Mouse (Mus musculus) MEL (cell line): ENCODE results near the gene Cyp2e1. TPM values are rescaled to one million over a fixed set of nuclear protein-coding genes. Genes with fewer than 3 reads are reported as not detected.

Source experiments
- DNase-seq: peaks from one replicate; pipeline ENCODE4 v3.0.0; 2011; ENCODE audit warnings: low read depth, low spot score
- H3K27ac ChIP-seq: 2 replicates; pipeline ENCODE4 v1.5.1; 2012; ENCODE audit warnings: low read depth, mild to moderate bottlenecking, control low read depth, low read length, moderate library complexity; ENCODE audit not compliant: control insufficient read depth
- H3K27me3 ChIP-seq, 2 experiments: fragments of 150-350 bp in 1 of 2; sonication (generic) in 1 of 2; 2 replicates each; pipeline ENCODE4 v1.6.1; 2012; ENCODE audit warnings: low read length in 2 of 2, mild to moderate bottlenecking in 2 of 2, improper control_type of control experiment in 1 of 2, moderate library complexity in 1 of 2; ENCODE audit not compliant: insufficient read depth in 2 of 2, control insufficient read depth in 1 of 2
- H3K36me3 ChIP-seq, 2 experiments: 2 replicates each; pipeline ENCODE4 v1.6.1; 2012 to 2014; ENCODE audit warnings: low read length in 2 of 2, improper control_type of control experiment in 1 of 2, inconsistent platforms in 1 of 2, mild to moderate bottlenecking in 1 of 2; ENCODE audit not compliant: insufficient read depth in 2 of 2, control insufficient read depth in 1 of 2
- H3K4me1 ChIP-seq, 2 experiments: fragments of 150-350 bp in 1 of 2; sonication (generic) in 1 of 2; 2 replicates each; pipeline ENCODE4 v1.6.1; 2012; ENCODE audit warnings: low read length in 2 of 2, improper control_type of control experiment in 1 of 2, mild to moderate bottlenecking in 1 of 2; ENCODE audit not compliant: insufficient read depth in 2 of 2, control insufficient read depth in 1 of 2
- H3K4me3 ChIP-seq, 2 experiments: fragments of 150-350 bp in 1 of 2; sonication (generic) in 1 of 2; 2 replicates each; pipeline ENCODE4 v1.5.1; 2012; ENCODE audit warnings: low read depth in 2 of 2, low read length in 2 of 2, mild to moderate bottlenecking in 2 of 2, moderate library complexity in 2 of 2, control low read depth in 1 of 2, improper control_type of control experiment in 1 of 2; ENCODE audit not compliant: control insufficient read depth in 1 of 2, insufficient read depth in 1 of 2
- H3K79me2 ChIP-seq: 2 replicates; pipeline ENCODE4 v1.6.1; 2012; ENCODE audit warnings: mild to moderate bottlenecking, low read length, moderate library complexity; ENCODE audit not compliant: control insufficient read depth, poor library complexity, insufficient read depth
- H3K9ac ChIP-seq: 2 replicates; pipeline ENCODE4 v1.6.1; 2012; ENCODE audit warnings: low read depth, mild to moderate bottlenecking, control low read depth, low read length, moderate library complexity; ENCODE audit not compliant: control insufficient read depth, poor library complexity, severe bottlenecking
- H3K9me3 ChIP-seq: fragments of 150-350 bp; sonication (generic); replicated peaks from 2 replicates; pipeline ENCODE4 v1.6.1; 2012; ENCODE audit warnings: mild to moderate bottlenecking, low read length, improper control_type of control experiment, moderate library complexity; ENCODE audit not compliant: insufficient read depth
- BHLHE40 ChIP-seq: IDR thresholded peaks from 2 replicates; pipeline ENCODE4 v1.6.1; 2012; ENCODE audit warnings: low read depth, mild to moderate bottlenecking, inconsistent platforms, low read length, improper control_type of control experiment, borderline replicate concordance
- CTCF ChIP-seq, 3 experiments: IDR thresholded peaks in 2 of 3; conservative IDR thresholded peaks in 1 of 3; 2 replicates each; pipeline ENCODE4 v1.5.1; 2011 to 2012; ENCODE audit warnings: low read length in 3 of 3, low read depth in 2 of 3, mild to moderate bottlenecking in 2 of 3, improper control_type of control experiment in 1 of 3, inconsistent platforms in 1 of 3, mixed read lengths in 1 of 3, moderate library complexity in 1 of 3; ENCODE audit not compliant: control insufficient read depth in 1 of 3, insufficient read depth in 1 of 3, poor library complexity in 1 of 3, severe bottlenecking in 1 of 3
- EP300 ChIP-seq, 2 experiments: IDR thresholded peaks; 2 replicates each; pipeline ENCODE4 v1.6.1; 2011; ENCODE audit warnings: improper control_type of control experiment in 2 of 2, low read length in 2 of 2, low read depth in 1 of 2, mild to moderate bottlenecking in 1 of 2
- ETS1 ChIP-seq: IDR thresholded peaks from 2 replicates; pipeline ENCODE4 v1.6.1; 2012; ENCODE audit warnings: low read depth, mild to moderate bottlenecking, inconsistent platforms, low read length, improper control_type of control experiment, moderate library complexity
- GATA1 ChIP-seq: IDR thresholded peaks from 2 replicates; pipeline ENCODE4 v1.6.1; 2011; ENCODE audit warnings: low read depth, low read length, improper control_type of control experiment
- HCFC1 ChIP-seq: IDR thresholded peaks from 2 replicates; pipeline ENCODE4 v1.6.1; 2012; ENCODE audit warnings: low read depth, mild to moderate bottlenecking, inconsistent platforms, low read length, improper control_type of control experiment, moderate library complexity
- JUND ChIP-seq: IDR thresholded peaks from 2 replicates; pipeline ENCODE4 v1.6.1; 2011; ENCODE audit warnings: low read depth, mild to moderate bottlenecking, improper control_type of control experiment, low read length
- MAFK ChIP-seq: IDR thresholded peaks from 2 replicates; pipeline ENCODE4 v1.6.1; 2011; ENCODE audit warnings: low read depth, mild to moderate bottlenecking, low read length, improper control_type of control experiment, borderline replicate concordance
- MAZ ChIP-seq: IDR thresholded peaks from 2 replicates; pipeline ENCODE4 v1.6.1; 2012; ENCODE audit warnings: low read depth, mild to moderate bottlenecking, inconsistent platforms, low read length, improper control_type of control experiment
- MXI1 ChIP-seq: IDR thresholded peaks from 2 replicates; pipeline ENCODE4 v1.6.1; 2011; ENCODE audit warnings: mild to moderate bottlenecking, low read depth, low read length, improper control_type of control experiment
- MYC ChIP-seq: IDR thresholded peaks from 2 replicates; pipeline ENCODE4 v1.6.1; 2011; ENCODE audit warnings: low read depth, mild to moderate bottlenecking, low read length, improper control_type of control experiment, moderate library complexity
- POLR2A ChIP-seq, 2 experiments: IDR thresholded peaks; 2 replicates each; pipeline ENCODE4 v1.6.1; 2011 to 2012; ENCODE audit warnings: low read length in 2 of 2, mild to moderate bottlenecking in 2 of 2, control low read depth in 1 of 2, improper control_type of control experiment in 1 of 2, low read depth in 1 of 2, moderate library complexity in 1 of 2; ENCODE audit not compliant: control insufficient read depth in 1 of 2, insufficient read depth in 1 of 2, poor library complexity in 1 of 2
- POLR2AphosphoS2 ChIP-seq: IDR thresholded peaks from 2 replicates; pipeline ENCODE4 v1.6.1; 2011; ENCODE audit warnings: low read length, improper control_type of control experiment
- POLR2AphosphoS5 ChIP-seq: IDR thresholded peaks from 2 replicates; pipeline ENCODE4 v1.6.1; 2012; ENCODE audit warnings: low read depth, borderline replicate concordance, mild to moderate bottlenecking, inconsistent platforms, low read length, moderate library complexity, mixed read lengths
- RAD21 ChIP-seq: IDR thresholded peaks from 2 replicates; pipeline ENCODE4 v1.6.1; 2011; ENCODE audit warnings: mild to moderate bottlenecking, low read depth, low read length, improper control_type of control experiment
- RCOR1 ChIP-seq: IDR thresholded peaks from 2 replicates; pipeline ENCODE4 v1.6.1; 2012; ENCODE audit warnings: low read depth, mild to moderate bottlenecking, inconsistent platforms, low read length, improper control_type of control experiment
- SIN3A ChIP-seq: IDR thresholded peaks from 2 replicates; pipeline ENCODE4 v1.6.1; 2012; ENCODE audit warnings: low read length, improper control_type of control experiment, inconsistent platforms
- SMC3 ChIP-seq: IDR thresholded peaks from 2 replicates; pipeline ENCODE4 v1.6.1; 2011; ENCODE audit warnings: low read depth, low read length, improper control_type of control experiment
- TAL1 ChIP-seq: IDR thresholded peaks from 2 replicates; pipeline ENCODE4 v1.6.1; 2012; ENCODE audit warnings: mild to moderate bottlenecking, inconsistent platforms, low read length, moderate library complexity, mixed read lengths
- TCF12 ChIP-seq: IDR thresholded peaks from 2 replicates; pipeline ENCODE4 v1.6.1; 2014; ENCODE audit warnings: low read depth, mild to moderate bottlenecking, inconsistent platforms, low read length, improper control_type of control experiment, moderate library complexity
- UBTF ChIP-seq: IDR thresholded peaks from 2 replicates; pipeline ENCODE4 v1.6.1; 2012; ENCODE audit warnings: low read depth, mild to moderate bottlenecking, inconsistent platforms, low read length, improper control_type of control experiment, moderate library complexity, borderline replicate concordance; ENCODE audit not compliant: insufficient read depth
- USF1 ChIP-seq: IDR thresholded peaks from 2 replicates; pipeline ENCODE4 v1.6.1; 2014; ENCODE audit warnings: low read depth, mild to moderate bottlenecking, inconsistent platforms, low read length, improper control_type of control experiment, moderate library complexity
- ZC3H11A ChIP-seq: IDR thresholded peaks from 2 replicates; pipeline ENCODE4 v1.6.1; 2012; ENCODE audit warnings: low read depth, mild to moderate bottlenecking, inconsistent platforms, low read length, improper control_type of control experiment
- polyA plus RNA-seq, 2 experiments: library from polyadenylated mRNA; stranded (reverse) in 1 of 2; unstranded in 1 of 2; fragments of >175 nt in 1 of 2; fragments of >200 nt in 1 of 2; gene quantifications; 2 replicates each; pipeline versions ENCODE4 v1.2.1 to v1.2.4; 2012; ENCODE audit warnings: low replicate concordance in 2 of 2, low read depth in 1 of 2; ENCODE audit not compliant: insufficient read length in 2 of 2, insufficient read depth in 1 of 2, missing spikeins in 1 of 2
- total RNA-seq: library from RNA; depleted of rRNA; stranded (reverse); fragments of 300-350 nt; gene quantifications from 2 replicates; pipeline ENCODE4 v1.2.3, GENCODE M21; 2012

Cyp2e1 gene
- total and polyA plus RNA-seq, 3 experiments: not detected

DNA sequence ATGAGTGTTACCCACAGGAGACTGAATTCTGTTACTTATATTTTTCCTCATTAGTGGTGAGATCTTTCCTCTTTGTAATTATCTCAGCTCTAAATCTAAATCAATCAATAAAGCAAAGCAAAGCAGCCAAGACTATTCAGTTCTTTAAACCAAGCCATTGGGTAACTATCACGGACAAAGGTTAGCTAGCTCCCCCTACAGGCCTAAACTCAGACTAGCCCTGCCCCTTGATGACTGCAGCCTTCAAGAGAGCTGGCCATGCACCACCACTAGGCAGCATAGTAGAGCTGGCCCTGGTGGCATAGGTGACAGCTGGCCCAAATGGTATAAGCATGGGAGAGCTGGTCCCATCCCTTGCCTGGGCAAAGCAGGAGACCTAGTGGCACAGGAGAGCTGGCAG is 42.2 kb downstream of the Cyp2e1 start:
- Histone ChIP-seq H3K9ac (no peak overlapping the region), H3K4me1 (no peaks in the 10 kb centered on the region), H3K27ac (no peak overlapping the region), H3K36me3 (no peaks in the 10 kb centered on the region), H3K4me3 (no peak overlapping the region), H3K9me3 (no peaks in the 10 kb centered on the region), H3K79me2 (no peaks in the 10 kb centered on the region), H3K27me3 (no peaks in the 10 kb centered on the region; a peak in 2 of 4 replicates)
- peak; percentile 69 for DNase-seq
- TF ChIP-seq ZC3H11A: peak; percentile 44
- TF ChIP-seq SMC3: peak; percentile 73
- TF ChIP-seq POLR2AphosphoS5: no peak
- no peak for TF ChIP-seq HCFC1
- no peak for TF ChIP-seq USF1
- no peak for TF ChIP-seq RCOR1
- no peak for TF ChIP-seq TAL1
- TF ChIP-seq TCF12: no peak
- TF ChIP-seq GATA1: no peak
- no peak for TF ChIP-seq BHLHE40
- peak; percentile 70 to 90 (median 75) for TF ChIP-seq CTCF (IDR thresholded peaks at IDR 0.05 in 2 of 3, conservative IDR thresholded peaks at IDR 0.05 in 1 of 3; ENCODE audit: control insufficient read depth in 1 of 3, insufficient read depth in 1 of 3, low read depth in 2 of 3, low read length in 3 of 3, poor library complexity in 1 of 3, severe bottlenecking in 1 of 3)
- no peak for TF ChIP-seq POLR2AphosphoS2
- no peak for TF ChIP-seq MAZ
- peak; percentile 70 for TF ChIP-seq RAD21
- no peak for TF ChIP-seq POLR2A (IDR thresholded peaks at IDR 0.05; ENCODE audit: control insufficient read depth in 1 of 2, insufficient read depth in 1 of 2, low read depth in 1 of 2, low read length in 2 of 2, poor library complexity in 1 of 2)
- no peak for TF ChIP-seq SIN3A
- TF ChIP-seq MYC: no peak
- TF ChIP-seq MXI1: no peak
- TF ChIP-seq JUND: no peak
- no peak for TF ChIP-seq ETS1

DNA sequence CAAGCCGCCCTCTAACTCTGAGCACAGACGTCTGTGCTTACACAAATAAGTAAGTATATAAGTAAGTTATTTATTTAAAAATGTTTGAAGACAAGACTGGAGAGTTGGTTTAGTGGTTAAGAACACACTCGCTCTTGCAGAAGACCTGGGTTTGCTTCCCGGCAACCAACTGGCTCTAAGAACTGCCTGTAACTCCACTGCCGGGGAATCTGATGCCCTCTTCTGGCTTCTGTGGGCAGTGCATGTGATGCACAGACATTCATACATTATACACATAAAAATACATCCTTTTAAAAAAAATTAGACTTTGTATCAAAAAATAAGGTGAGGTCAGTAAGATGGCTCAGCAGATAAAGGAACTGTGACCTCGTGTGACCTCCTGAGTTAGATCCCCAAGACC is 47.0 kb downstream of the Cyp2e1 start:
- TF ChIP-seq SMC3 (peak; percentile 77), CTCF (IDR thresholded peaks at IDR 0.05 in 2 of 3, conservative IDR thresholded peaks at IDR 0.05 in 1 of 3; ENCODE audit: control insufficient read depth in 1 of 3, insufficient read depth in 1 of 3, low read depth in 2 of 3, low read length in 3 of 3, poor library complexity in 1 of 3, severe bottlenecking in 1 of 3) (peak; percentile 66 to 70 (median 67)), USF1 (no peak), MAFK (no peak), RAD21 (peak; percentile 53), EP300 (IDR thresholded peaks at IDR 0.05; ENCODE audit: low read depth in 1 of 2, low read length in 2 of 2) (no peak), BHLHE40 (no peak), UBTF (no peak), ZC3H11A (peak; percentile 44)
- Histone ChIP-seq H3K9me3 (no peaks in the 10 kb centered on the region), H3K4me1 (no peaks in the 10 kb centered on the region), H3K4me3 (no peak overlapping the region), H3K36me3 (no peaks in the 10 kb centered on the region), H3K9ac (no peak overlapping the region), H3K27me3 (peaks cover 0 to 8% of the 10 kb centered on the region in 2 experiments; a peak in 3 of 4 replicates), H3K27ac (no peak overlapping the region), H3K79me2 (no peaks in the 10 kb centered on the region)
- DNase-seq: peak; percentile 64
